Mouse (Mus musculus): ENCODE data around the gene Adipor1.

- TF ChIP-seq CTCF (IDR thresholded peaks at IDR 0.05; ENCODE audit: control insufficient read depth, insufficient read depth, insufficient read length), result no peak
- TF ChIP-seq MYOG (IDR thresholded peaks at IDR 0.05; ENCODE audit: control insufficient read depth, extremely low read depth, insufficient read length), result no peak
- TF ChIP-seq USF1 (IDR thresholded peaks at IDR 0.05; ENCODE audit: low read depth), result no peak
Observed at GRCm38 (mm10) chr1:134406414-134406771, 8.8 kb upstream of the Adipor1 start.
